Mouse (Mus musculus) embryonic facial prominence, embryonic 11.5 days (tissue): ENCODE data around the gene Gpha2. TPM values are rescaled to one million over a fixed set of nuclear protein-coding genes. Genes with fewer than 3 reads are reported as not detected.

Experiments used
- ATAC-seq: fragments of 200-750 bp; cut with Nextera tagmentation; replicated peaks from 2 replicates; pipeline ENCODE4 v1.8.0; 2017; ENCODE audit warnings: low read depth; ENCODE audit not compliant: insufficient number of reproducible peaks, low FRiP score, low TSS enrichment
- DNase-seq: peaks from one replicate; pipeline ENCODE4 v3.0.0-alpha.2; 2015; ENCODE audit warnings: low spot score
- H3K27ac ChIP-seq: fragments of 300-500 bp; sonication (generic); replicated peaks from 2 replicates; pipeline ENCODE4 v1.5.1; 2014; ENCODE audit warnings: mild to moderate bottlenecking, low read depth, low read length, control low read depth
- H3K27me3 ChIP-seq: fragments of 300-500 bp; sonication (generic); 2 replicates; pipeline ENCODE4 v1.6.1; 2014; ENCODE audit warnings: mild to moderate bottlenecking, low read length, moderate library complexity, mixed read lengths; ENCODE audit not compliant: control insufficient read depth, insufficient read depth
- H3K36me3 ChIP-seq: fragments of 300-500 bp; sonication (generic); replicated peaks from 2 replicates; pipeline ENCODE4 v1.6.1; 2014; ENCODE audit warnings: low read depth, mild to moderate bottlenecking, low read length, moderate library complexity, mixed read lengths; ENCODE audit not compliant: control insufficient read depth, insufficient read depth
- H3K4me1 ChIP-seq: fragments of 300-500 bp; sonication (generic); 2 replicates; pipeline ENCODE4 v1.6.1; 2014; ENCODE audit warnings: low read length, mixed read lengths; ENCODE audit not compliant: control insufficient read depth, insufficient read depth
- H3K4me2 ChIP-seq: fragments of 300-500 bp; sonication (generic); 2 replicates; pipeline ENCODE4 v1.6.1; 2014; ENCODE audit warnings: low read depth, mild to moderate bottlenecking, control low read depth, low read length, moderate library complexity
- H3K4me3 ChIP-seq: fragments of 300-500 bp; sonication (generic); 2 replicates; pipeline ENCODE4 v1.5.1; 2014; ENCODE audit warnings: low read depth, low read length, control low read depth
- H3K9ac ChIP-seq: fragments of 300-500 bp; sonication (generic); replicated peaks from 2 replicates; pipeline ENCODE4 v1.6.1; 2014; ENCODE audit warnings: mild to moderate bottlenecking, control low read depth, low read length
- H3K9me3 ChIP-seq: fragments of 300-500 bp; sonication (generic); replicated peaks from 2 replicates; pipeline ENCODE4 v1.6.1; 2016; ENCODE audit warnings: mild to moderate bottlenecking, low read length, inconsistent platforms, mixed read lengths; ENCODE audit not compliant: control insufficient read depth
- WGBS: fragments of 180-500 bp; shearing (Covaris S2); extraction: QIAGEN DNeasy Blood & Tissue Kit; methylation state at CpG from one replicate; pipeline ENCODE4 v1.1.7; 2014; 5-methylcytosine and 5-hydroxymethylcytosine counted together
- polyA plus RNA-seq: library from polyadenylated mRNA; unstranded; fragments of >200 nt; fragmentation: Nextera tagmentation; extraction: Ambion mirVana; gene quantifications from 2 replicates; pipeline ENCODE4 v1.2.1, GENCODE M21; 2014

The Gpha2 gene
- polyA plus RNA-seq, 1 experiment from 2014 or later: 1.9 TPM

DNA sequence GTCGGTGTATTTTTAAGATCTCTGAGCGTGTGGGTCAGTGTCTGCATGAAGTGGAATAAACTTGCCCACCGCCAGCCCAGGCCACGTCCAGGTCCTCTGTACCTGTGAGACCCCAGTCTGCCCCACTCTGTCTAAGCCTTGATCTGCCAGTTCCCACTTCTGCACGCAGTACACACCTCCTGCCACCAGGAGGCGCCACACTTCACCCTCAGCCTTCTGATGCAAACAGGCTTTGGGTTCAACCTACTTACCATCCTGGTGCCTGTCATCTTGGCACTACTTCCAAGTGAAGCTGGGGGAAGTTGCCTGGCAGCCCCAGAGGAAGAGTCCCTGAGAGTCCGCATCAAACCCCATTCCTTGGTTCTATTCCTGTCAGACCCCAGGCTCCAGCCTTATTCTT is 36.0 kb downstream of the Gpha2 start:
- Histone ChIP-seq H3K9ac (no peak overlapping the region), H3K36me3 (no peaks in the 10 kb centered on the region; the same call in 1 of the 2 replicates), H3K4me1 (no peaks in the 10 kb centered on the region), H3K27ac (no peak overlapping the region), H3K9me3 (no peaks in the 10 kb centered on the region), H3K4me2 (no peak overlapping the region), H3K27me3 (no peaks in the 10 kb centered on the region), H3K4me3 (no peak overlapping the region)
- ATAC-seq: no peak
- WGBS: 53% methylated on average over 7 of the region's 7 CpGs
- DNase-seq: peak; percentile 68

GRCm38 (mm10) chr19:6262839-6263433 is 36.8 kb downstream of the Gpha2 start:
- Histone ChIP-seq H3K4me3 (no peak overlapping the region), H3K9me3 (no peaks in the 10 kb centered on the region), H3K36me3 (no peaks in the 10 kb centered on the region; the same call in 1 of the 2 replicates), H3K27ac (no peak overlapping the region), H3K27me3 (no peaks in the 10 kb centered on the region), H3K4me1 (no peaks in the 10 kb centered on the region), H3K4me2 (no peak overlapping the region), H3K9ac (no peak overlapping the region)
- no peak for DNase-seq
- no peak for ATAC-seq
- WGBS: 89% methylated on average over 8 of the region's 8 CpGs

DNA sequence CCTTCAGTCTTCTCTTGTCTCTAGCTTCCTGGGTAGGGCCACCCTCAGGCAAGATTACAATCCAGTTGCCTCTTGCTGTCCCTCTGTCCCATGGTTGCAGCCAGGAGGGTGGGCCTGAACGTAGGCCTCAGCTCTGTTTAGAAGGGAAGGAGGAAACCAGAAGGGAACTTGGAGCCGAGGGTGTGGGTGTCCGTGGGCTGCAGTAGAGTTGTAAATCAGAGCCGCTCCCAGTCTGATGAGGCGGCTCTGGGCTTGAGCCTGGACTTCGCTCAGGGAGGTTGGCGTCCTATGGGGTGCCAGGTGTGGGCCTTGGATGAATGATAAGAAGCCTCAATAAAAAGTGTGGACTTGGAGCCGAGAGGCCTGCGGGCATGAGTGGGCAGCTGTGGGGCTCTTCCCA is 38.0 kb downstream of the Gpha2 start:
- no peaks in the 10 kb centered on the region for H3K9me3 ChIP-seq
- no peak overlapping the region for H3K4me3 ChIP-seq
- ATAC-seq (no peak), DNase-seq (no peak)
- H3K9ac ChIP-seq: no peak overlapping the region
- no peaks in the 10 kb centered on the region; the same call in 1 of the 2 replicates for H3K36me3 ChIP-seq
- H3K27me3 ChIP-seq: no peaks in the 10 kb centered on the region
- no peak overlapping the region for H3K27ac ChIP-seq
- no peaks in the 10 kb centered on the region for H3K4me1 ChIP-seq
- 83% methylated on average over 9 of the region's 9 CpGs for WGBS
- no peak overlapping the region for H3K4me2 ChIP-seq

DNA sequence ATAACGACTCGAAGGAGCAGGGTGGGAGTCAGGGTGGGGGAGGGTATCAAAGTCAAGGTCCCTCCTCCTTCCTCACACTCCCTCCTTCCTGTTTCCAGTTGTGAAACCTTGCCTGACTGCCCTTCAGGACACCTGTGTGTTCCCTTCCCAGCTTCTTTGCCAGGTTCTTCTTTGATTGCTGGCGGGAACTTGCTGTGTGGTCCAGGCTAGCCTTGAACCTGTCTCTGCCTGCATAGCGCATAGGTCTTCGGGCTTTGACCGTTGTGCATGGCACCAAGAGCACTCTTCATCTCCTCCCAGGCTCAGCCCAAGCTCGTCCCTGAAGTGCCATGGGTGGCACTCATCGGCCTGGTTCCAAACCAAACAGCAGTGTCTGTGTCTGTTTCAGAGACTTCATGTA is 38.8 kb downstream of the Gpha2 start:
- Histone ChIP-seq H3K36me3 (no peaks in the 10 kb centered on the region; the same call in 1 of the 2 replicates), H3K4me3 (no peak overlapping the region), H3K9ac (no peak overlapping the region), H3K27ac (no peak overlapping the region), H3K4me1 (no peaks in the 10 kb centered on the region), H3K27me3 (no peaks in the 10 kb centered on the region), H3K9me3 (no peaks in the 10 kb centered on the region), H3K4me2 (no peak overlapping the region)
- 86% methylated on average over 8 of the region's 8 CpGs for WGBS
- DNase-seq (no peak), ATAC-seq (no peak)

DNA sequence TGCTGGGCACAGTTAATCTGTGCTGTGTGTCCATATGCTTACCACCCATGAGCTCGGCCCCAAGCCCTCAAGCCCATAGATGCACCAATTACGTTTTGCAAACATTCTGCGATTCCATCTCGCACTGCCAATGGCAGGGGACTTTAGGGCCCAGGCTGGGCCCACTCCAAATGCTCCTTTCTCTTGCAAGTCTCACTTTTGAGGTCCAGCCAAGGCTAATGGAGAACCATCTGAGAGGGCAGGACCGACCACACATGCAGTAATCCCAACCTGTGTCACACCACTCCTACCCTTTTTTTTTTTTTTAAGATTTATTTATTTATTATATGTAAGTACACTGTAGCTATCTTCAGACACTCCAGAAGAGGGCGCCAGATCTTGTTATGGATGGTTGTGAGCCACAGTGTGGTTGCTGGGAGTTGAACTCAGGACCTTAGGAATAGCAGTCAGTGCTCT is 39.6 kb downstream of the Gpha2 start:
- ATAC-seq: no peak
- H3K36me3 ChIP-seq: no peaks in the 10 kb centered on the region; the same call in 1 of the 2 replicates

DNA sequence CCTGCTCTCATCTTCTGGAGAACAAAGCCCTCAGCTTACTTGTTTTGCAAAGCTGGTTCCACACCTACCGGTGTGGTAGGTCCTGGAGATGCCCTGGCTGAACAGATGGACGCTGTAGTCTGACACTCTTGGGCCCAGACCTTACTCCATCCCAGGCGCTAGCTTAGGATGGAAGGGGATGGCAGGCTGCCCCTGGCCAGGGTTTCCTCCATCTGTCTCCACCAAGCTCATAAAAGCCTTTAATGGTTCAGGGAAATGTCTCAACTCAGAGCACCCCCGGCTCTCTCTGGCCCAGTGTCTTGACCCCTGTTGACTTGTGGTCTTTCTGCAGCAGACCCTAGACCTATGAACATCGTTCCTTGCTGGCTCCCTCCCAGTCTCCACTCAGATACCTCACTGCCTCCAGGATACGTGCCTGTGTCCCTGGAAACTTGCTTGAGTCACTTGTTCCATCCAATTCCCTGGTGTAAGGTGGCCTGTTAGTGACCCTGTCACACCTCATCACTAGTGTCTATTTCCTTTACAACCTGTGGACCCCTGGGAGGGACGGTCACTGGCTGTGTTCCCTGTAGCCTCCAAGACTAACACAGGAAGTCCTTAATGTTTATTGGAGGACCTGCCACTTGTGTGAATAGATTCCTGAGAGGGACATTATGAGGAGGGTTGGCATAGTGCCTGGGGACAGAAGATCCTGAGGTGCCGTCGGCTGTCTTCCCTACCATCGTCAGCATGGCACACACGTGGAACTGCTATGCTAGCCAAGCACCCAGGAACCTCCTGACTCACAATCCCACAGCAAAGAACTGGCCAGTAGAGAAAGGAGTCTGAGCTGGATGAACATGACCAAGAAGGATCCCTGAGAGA is 41.4 kb downstream of the Gpha2 start:
- Histone ChIP-seq H3K4me3 (no peak overlapping the region), H3K27ac (no peak overlapping the region), H3K36me3 (no peaks in the 10 kb centered on the region), H3K4me1 (no peaks in the 10 kb centered on the region), H3K27me3 (no peaks in the 10 kb centered on the region), H3K9ac (no peak overlapping the region), H3K9me3 (no peaks in the 10 kb centered on the region), H3K4me2 (no peak overlapping the region)
- whole genome bisulfite sequencing: 75% methylated on average over 11 of the region's 11 CpGs
- no peak for ATAC-seq
- DNase-seq: no peak

More for the DNA sequence above, 39.6 kb downstream of the Gpha2 start:
- H3K9ac ChIP-seq: no peak overlapping the region
- no peaks in the 10 kb centered on the region for H3K9me3 ChIP-seq
- H3K4me2 ChIP-seq: no peak overlapping the region
- DNase-seq: no peak
- no peaks in the 10 kb centered on the region for H3K4me1 ChIP-seq
- WGBS: 61% methylated on average over 6 of the region's 6 CpGs
- no peak overlapping the region for H3K27ac ChIP-seq
- H3K4me3 ChIP-seq: no peak overlapping the region
- H3K27me3 ChIP-seq: no peaks in the 10 kb centered on the region

DNA sequence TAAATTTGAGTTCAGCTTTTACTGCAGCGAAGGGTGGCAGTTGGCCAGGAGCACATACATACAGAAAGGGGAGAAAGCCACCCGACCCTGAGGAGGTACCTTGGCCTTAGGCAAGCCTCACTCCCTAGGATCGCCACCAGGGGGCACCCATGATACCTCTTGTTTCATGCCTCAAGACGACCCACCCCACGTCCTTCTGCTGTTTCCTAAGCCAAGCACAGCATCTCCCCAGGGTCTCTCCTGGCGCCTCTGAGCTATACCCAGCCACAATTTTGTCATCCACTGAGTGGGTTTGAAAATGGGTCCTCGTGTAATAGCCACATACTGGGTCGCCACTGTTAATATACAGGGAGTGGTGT is 42.0 kb downstream of the Gpha2 start:
- no peak overlapping the region for H3K27ac ChIP-seq
- WGBS: 18% methylated on average over 8 of the region's 8 CpGs
- DNase-seq: peak; percentile 93
- no peaks in the 10 kb centered on the region for H3K27me3 ChIP-seq
- H3K9me3 ChIP-seq: no peaks in the 10 kb centered on the region
- H3K4me3 ChIP-seq: no peak overlapping the region
- H3K4me2 ChIP-seq: no peak overlapping the region
- H3K9ac ChIP-seq: no peak overlapping the region
- H3K36me3 ChIP-seq: no peaks in the 10 kb centered on the region
- ATAC-seq: peak; percentile 42; the same call in 1 of the 2 replicates
- H3K4me1 ChIP-seq: no peaks in the 10 kb centered on the region

DNA sequence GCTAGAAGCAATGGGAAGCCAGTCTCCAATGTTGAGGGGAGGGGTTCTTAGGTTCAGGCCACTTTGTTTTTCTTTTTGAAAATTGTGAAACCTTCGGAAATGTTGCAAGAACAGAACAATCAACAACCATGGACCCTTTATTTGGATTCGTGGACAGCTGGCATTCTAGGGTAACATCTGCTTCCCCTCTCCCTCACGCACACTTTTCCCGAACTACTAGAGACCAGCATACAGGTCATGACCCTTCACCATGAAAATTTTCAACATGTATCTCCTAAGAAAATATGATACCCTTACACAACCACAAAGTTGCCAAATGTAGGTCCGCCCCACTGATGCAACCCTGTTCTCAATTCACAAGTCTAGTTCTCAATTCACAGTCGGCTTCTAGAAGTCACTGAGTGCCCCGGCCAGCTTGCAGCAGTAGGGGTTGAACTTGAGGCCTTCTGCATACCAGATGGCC is 42.5 kb downstream of the Gpha2 start:
- Histone ChIP-seq H3K27me3 (no peaks in the 10 kb centered on the region), H3K27ac (no peak overlapping the region), H3K9ac (no peak overlapping the region), H3K4me1 (no peaks in the 10 kb centered on the region), H3K4me2 (no peak overlapping the region), H3K4me3 (no peak overlapping the region), H3K36me3 (no peaks in the 10 kb centered on the region), H3K9me3 (no peaks in the 10 kb centered on the region)
- no peak for ATAC-seq
- DNase-seq: no peak
- 75% methylated on average over 7 of the region's 7 CpGs for WGBS
